Mouse (Mus musculus) NIH3T3 (cell line): ENCODE measurements around the gene Dclk2.

Source experiments
- DNase-seq: peaks from one replicate; pipeline ENCODE4 v3.0.0-alpha.2; 2012; ENCODE audit warnings: low read depth

The Dclk2 gene

DNA sequence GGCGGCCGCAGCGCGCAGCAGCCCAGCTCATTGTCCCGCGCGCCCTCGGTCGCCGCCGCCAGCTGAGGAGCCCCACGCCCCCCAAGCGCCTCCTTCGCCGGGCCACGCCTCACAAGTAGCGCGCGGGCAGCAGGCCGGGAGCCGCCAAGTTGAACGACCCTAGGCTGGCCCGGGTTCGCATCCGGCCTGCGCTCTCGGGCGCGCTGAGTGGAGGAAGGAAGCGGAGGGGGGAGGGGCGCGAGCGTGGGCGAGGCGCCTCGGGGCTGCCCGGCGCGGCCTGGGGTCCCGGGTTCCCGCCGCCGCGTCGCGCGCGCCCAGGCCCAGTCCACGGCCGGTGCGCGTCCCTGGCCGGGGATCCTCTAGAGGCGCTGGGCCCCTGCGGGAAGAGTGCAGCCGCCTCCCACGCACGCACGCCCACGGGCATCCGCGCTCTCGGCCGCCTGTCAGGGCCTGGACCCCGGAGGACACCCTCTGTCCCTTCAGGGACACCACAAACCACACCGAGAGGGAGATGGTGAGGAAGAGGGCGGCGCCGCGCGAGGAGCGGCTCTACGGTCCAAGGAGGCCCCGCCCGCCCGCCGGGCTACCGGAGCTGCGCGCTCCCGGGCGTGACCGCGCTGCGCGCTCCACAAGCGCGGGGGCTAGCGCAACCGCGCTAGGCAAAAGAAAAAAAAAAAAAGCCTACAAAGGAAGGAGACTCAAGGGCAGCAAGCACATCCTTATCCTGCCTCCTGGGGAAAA lies at the start of gene Dclk2:
TSS of gene Dclk2 (minus strand) at position 510 of the 741 bp plus-strand sequence.
- DNase-seq = peak; percentile 94

DNA sequence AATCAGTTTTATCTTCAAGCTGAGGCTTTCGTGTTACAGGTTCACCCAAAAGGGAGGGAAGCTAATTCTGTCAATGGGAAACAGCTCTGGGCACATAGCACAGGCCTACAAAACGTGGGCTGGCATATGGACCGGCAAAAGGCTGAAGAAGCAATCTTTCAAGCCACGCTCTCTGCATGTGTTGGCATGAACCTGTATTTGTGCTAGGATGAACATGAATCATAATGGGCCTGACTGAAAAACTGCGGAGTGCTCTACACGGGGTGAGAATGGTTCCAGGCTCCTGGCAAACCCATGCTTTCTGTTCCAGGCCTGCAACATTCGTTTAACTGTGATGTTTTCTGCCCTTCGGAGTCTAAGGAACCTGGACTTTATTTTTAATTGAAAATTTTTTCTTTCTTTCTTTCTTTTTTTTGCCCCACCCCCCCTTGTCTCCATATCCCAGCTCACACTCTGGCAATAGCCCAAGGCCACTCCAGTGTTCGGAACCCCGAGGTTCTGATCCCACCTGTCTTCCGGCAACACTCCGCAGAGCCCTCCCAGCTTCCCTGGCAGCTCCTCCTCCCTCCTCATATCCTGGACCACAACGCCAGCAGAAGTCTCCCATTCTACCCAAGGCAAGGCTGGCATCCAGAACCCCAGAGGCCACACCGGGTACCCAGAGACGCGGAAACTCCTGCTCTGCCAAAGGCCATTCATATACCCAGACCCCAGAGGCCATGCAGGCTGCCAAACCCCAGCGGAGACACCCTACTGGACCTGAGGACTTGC lies 42.2 kb upstream of the Dclk2 start:
- no peak for DNase-seq

GRCm38 (mm10) chr3:86961395-86961669 lies 40.7 kb upstream of the Dclk2 start:
- no peak for DNase-seq

GRCm38 (mm10) chr3:86960656-86961394 lies 40.2 kb upstream of the Dclk2 start:
- no peak for DNase-seq

DNA sequence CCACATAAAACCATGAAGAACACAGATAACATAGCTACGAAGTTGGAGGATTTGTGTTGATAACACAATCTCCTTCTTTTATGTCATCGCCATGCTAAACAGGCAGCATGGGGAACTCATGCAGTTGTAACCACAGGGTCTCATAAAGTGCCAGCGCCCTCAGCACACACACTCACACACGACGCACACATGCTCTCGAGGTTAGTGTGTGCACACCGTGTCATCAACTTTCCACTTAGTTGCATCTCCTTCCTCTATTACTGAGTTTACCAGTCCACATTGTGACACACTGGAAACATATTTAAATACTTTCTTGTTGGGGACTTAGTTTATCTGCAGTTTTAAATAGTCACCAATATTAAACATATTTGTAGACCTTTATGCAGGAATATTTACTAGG lies 38.4 kb upstream of the Dclk2 start:
- no peak for DNase-seq

GRCm38 (mm10) chr3:86955376-86955775 lies 34.7 kb upstream of the Dclk2 start:
- DNase-seq = peak; percentile 27

DNA sequence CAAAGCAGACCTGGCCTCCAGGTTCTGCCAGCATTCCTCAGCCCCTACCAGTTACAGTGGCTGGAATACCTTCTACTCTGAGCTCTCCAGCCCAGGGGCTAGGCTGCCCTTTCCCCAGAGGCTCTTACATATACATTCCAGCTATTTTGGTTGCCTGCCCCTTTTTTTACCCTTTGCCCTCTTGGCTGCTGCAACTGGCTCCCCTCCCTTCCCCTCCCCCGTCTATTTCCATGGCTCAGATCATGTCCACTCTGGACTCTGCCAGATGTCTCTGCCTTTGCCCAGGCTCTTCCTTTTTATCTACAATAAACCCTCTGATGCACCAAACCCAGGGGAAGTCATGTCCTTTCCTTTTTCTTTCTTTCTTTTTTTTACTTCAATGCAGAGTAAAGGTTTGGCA lies 33.9 kb upstream of the Dclk2 start:
- DNase-seq = peak; percentile 39

GRCm38 (mm10) chr3:86953819-86954218 lies 33.2 kb upstream of the Dclk2 start:
- no peak for DNase-seq

- DNase-seq = no peak
Measured at GRCm38 (mm10) chr3:86950652-86951051, 30.0 kb upstream of the Dclk2 start.

- DNase-seq = no peak
Measured at GRCm38 (mm10) chr3:86936254-86936836, 15.7 kb upstream of the Dclk2 start.

DNA sequence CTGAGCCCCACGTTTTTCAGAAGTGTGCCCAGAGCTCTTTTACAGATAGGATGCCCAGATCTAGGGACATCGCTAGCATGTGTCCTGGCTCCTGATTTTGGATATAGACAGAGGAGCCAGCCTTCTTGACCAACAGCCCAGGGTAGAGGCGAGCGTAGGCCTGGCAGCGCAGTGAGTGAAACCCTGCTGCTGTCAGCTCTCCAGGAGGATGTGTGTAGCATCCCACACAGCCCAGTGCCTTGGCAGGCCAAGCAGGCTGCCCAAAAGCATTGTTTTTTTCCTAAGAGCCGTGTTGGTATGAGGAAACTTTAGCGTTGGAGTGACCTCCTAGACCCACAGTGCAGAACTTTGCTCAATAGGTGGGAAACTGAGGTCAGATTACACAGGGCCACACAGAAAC lies 12.8 kb upstream of the Dclk2 start:
- DNase-seq = no peak

DNA sequence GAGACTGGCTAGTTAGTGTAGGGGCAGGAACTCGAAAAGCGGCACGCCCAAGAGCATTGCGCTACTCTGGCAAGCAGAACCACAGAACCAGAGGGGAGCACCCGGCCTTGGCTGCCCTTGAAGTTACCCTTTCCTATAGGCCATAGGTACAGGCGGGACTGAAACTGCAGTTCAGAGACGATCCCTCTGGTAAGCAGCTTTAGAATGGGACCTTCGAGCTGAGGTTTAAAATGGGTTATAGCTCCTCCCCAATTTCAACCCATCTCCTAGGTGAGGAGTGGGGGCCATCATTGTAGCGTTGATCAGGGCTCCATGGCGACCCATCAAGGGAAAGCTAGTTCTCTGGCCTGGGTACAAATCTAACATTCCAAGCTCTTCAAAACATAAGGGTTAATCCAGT lies 3.0 kb upstream of the Dclk2 start:
- no peak for DNase-seq

DNA sequence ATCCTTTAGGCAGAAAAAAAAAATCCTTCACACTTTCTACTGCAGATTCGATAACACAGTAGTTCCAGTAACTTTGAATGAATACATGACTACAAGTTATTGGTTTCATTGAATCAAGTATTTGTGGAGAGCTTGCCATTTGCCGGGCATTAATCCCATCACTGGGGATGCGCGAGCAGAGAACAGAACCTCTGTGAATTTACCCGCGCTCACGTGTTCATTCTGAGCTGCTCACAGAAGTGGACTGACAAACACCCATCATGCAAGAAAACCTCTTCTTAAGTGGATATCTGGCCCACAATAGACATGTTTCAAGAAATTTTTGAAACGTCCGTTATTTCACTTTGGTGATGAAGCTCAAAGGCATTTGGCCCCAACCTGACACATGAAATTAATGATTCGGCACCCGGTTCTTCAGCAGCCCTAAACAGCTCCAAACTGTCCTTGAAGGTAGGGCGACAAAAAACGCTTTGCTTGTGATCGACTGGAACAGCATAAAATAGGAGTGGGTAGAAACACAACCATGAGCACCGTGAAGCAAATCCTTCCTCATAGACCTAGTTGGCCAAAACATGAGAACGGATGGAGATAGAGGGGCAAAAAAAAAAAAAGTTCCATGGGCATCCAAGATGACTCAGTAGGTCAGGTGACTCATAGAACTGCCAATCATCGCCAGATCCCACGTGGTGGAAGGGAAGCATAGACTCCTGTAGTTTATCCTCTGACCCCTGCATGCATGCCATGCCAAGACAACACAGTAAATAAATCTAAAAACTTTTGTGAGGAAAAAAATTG lies 726 bp upstream of the Dclk2 start:
- DNase-seq = peak; percentile 71

DNA sequence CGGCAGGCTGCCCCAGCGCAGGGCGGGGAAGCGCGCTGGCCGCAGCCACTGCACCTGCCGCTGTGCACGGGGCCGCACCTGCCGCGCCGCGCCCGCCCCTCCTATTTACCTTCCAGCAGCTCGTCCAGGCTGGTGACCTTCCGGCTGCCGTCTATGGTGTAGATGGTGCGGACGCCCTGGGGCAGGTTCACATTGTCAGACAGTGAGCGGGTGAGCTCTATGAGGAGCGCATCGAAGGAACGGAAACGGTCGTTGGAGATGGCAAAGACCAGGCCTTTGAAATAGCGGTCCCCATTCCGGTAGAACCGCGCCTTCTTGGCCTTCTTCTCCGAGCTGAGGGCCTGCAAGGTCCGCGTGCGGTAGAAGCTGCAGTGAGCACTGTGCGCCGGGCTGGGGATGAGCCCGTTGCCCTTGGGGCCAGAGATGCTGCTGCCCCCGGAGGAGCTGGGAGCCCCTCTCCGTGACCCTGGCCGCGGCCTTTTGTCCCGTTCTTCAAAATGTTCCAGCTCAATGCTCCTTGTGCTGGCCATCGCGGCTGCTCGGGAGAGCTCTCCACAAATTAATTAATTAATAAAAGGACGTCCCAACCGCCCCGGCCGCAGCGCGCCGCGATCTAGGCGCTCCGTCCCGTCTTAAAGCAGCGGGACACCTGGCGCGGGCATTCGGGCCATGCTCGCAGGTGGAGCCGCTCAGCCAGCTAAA lies 860 bp downstream of the Dclk2 start:
- no peak for DNase-seq

- no peak for DNase-seq
Measured at GRCm38 (mm10) chr3:86917048-86917447, 3.6 kb downstream of the Dclk2 start.

- no peak for DNase-seq
Measured at GRCm38 (mm10) chr3:86916626-86917025, 4.0 kb downstream of the Dclk2 start.

DNA sequence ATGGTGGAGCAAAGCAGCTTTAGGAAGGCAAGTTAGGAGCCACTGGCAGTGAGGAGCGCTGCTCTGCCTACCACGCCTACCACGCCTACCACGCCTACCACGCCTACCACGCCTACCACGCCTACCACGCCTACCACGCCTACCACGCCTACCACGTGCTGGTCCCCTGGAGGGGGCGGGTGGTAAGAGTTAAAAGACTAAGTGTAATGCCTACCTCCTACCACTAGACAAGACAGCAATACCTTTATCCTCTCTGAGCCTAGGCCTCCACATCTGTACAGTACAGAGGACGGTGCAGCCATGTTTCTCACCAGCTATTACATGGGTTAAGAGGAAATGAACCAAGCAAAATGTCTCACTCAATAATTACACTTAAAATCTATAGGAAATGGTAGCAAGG lies 5.4 kb downstream of the Dclk2 start:
- no peak for DNase-seq

DNA sequence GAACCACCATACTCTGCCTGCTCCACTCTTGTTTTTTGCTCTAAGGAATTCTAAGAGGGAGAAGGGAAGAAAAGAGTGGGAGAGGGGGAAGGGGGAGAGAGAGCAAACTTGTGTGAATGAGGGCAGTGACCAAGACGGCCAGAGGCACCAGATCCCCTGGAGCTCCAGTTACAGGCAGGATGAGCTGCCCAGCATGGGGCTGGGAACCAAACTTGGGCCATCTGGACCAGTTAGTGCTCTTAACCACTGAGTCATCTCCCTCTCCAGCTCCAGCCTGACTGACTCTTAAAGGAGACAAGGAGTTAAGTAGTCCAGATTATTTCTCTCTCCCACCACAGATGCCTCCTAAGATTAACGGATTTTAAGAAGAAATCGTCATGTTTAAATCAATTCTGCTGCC lies 6.3 kb downstream of the Dclk2 start:
- no peak for DNase-seq

DNA sequence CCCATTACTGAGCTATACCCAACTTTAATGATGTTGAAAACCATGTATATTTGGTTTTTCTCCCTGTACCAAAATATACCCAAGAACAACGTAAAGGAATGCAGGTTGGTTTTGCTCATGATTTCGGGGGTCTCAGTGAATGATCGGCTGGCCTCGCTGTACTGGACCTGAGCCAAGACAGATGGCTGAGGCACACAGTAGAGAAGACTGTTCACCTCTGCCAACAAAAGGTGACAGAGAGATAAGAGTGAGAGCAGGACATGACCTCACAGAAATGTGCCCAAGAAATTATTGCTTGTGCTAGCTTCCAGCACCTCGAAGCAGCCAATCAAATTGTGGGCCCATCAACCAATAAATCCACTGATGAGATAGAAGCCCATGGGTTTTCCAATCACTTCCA lies 22.3 kb downstream of the Dclk2 start:
- no peak for DNase-seq

GRCm38 (mm10) chr3:86897551-86897950 lies 23.1 kb downstream of the Dclk2 start:
- no peak for DNase-seq

- DNase-seq = no peak
Measured at GRCm38 (mm10) chr3:86897066-86897465, 23.6 kb downstream of the Dclk2 start.
